Mouse (Mus musculus): Measurements from ENCODE around the gene Pigu.
A peak's percentile ranks its signal among the peaks of the same experiment; 100 is the strongest.

The Pigu gene

GRCm38 (mm10) chr2:155367635-155368284, 10.5 kb upstream of the Pigu start:
- DNase-seq, result no peak

- peak; percentile 49 to 64 for DNase-seq
Measured at GRCm38 (mm10) chr2:155357686-155358399, 613 bp upstream of the Pigu start.

- DNase-seq, result peak in 1 of 2 experiments; percentile 20
Measured at GRCm38 (mm10) chr2:155354402-155354801, 2.8 kb downstream of the Pigu start.

- no peak for DNase-seq
Measured at GRCm38 (mm10) chr2:155346670-155347069, 10.6 kb downstream of the Pigu start.

GRCm38 (mm10) chr2:155340166-155340565, 17.1 kb downstream of the Pigu start:
- no peak for DNase-seq

- no peak for DNase-seq
Measured at GRCm38 (mm10) chr2:155336254-155336653, 21.0 kb downstream of the Pigu start.

GRCm38 (mm10) chr2:155335231-155335630, 22.0 kb downstream of the Pigu start:
- no peak for DNase-seq

GRCm38 (mm10) chr2:155333421-155333820, 23.8 kb downstream of the Pigu start:
- DNase-seq, result no peak

- no peak for DNase-seq
Measured at GRCm38 (mm10) chr2:155331351-155331750, 25.9 kb downstream of the Pigu start.

- DNase-seq, result no peak
Measured at GRCm38 (mm10) chr2:155330811-155331210, 26.4 kb downstream of the Pigu start.

- DNase-seq, result no peak
Measured at GRCm38 (mm10) chr2:155329707-155330106, 27.5 kb downstream of the Pigu start.

- DNase-seq, result no peak
Measured at GRCm38 (mm10) chr2:155328906-155329305, 28.3 kb downstream of the Pigu start.

- DNase-seq, result no peak
Measured at GRCm38 (mm10) chr2:155327906-155328305, 29.3 kb downstream of the Pigu start.

- DNase-seq, result no peak
Measured at GRCm38 (mm10) chr2:155326001-155326400, 31.2 kb downstream of the Pigu start.

GRCm38 (mm10) chr2:155320596-155320995, 36.6 kb downstream of the Pigu start:
- peak; percentile 9 to 51 for DNase-seq

- no peak for DNase-seq
Measured at GRCm38 (mm10) chr2:155318618-155319017, 38.6 kb downstream of the Pigu start.

- DNase-seq, result no peak
Measured at GRCm38 (mm10) chr2:155313671-155314070, 43.6 kb downstream of the Pigu start.

GRCm38 (mm10) chr2:155308936-155309592, 48.2 kb downstream of the Pigu start:
- DNase-seq, result peak; percentile 31 to 55

- DNase-seq, result no peak
Measured at GRCm38 (mm10) chr2:155299563-155299962, 57.7 kb downstream of the Pigu start.

GRCm38 (mm10) chr2:155295453-155295852, 61.8 kb downstream of the Pigu start:
- DNase-seq, result no peak

GRCm38 (mm10) chr2:155293946-155294345, 63.3 kb downstream of the Pigu start:
- no peak for DNase-seq

GRCm38 (mm10) chr2:155293382-155293781, 63.8 kb downstream of the Pigu start:
- DNase-seq, result no peak

GRCm38 (mm10) chr2:155290066-155290465, 67.2 kb downstream of the Pigu start:
- DNase-seq, result no peak
